Mouse (Mus musculus): ENCODE results near the gene Wars2.

The Wars2 gene

DNA sequence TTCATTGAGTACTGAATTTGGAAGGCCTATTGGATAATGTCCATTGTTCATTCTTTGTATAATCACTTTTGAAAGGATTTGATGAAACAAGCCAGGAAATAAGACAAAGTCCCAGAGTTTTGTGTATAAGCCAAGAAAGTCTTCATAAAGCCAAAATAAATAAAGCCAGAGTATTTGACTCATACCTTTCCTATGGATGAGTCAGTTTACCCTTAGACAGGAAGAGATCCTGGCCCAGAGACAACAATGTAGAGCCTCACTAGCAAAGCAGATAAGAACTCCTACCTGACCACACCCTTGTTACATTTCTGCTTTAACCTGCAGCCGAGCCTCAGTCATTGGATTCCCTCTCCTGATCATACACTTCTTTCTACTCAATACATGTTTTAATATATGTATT is 47.2 kb downstream of the Wars2 start:
- no peak for DNase-seq (ENCODE audit: low spot score)

DNA sequence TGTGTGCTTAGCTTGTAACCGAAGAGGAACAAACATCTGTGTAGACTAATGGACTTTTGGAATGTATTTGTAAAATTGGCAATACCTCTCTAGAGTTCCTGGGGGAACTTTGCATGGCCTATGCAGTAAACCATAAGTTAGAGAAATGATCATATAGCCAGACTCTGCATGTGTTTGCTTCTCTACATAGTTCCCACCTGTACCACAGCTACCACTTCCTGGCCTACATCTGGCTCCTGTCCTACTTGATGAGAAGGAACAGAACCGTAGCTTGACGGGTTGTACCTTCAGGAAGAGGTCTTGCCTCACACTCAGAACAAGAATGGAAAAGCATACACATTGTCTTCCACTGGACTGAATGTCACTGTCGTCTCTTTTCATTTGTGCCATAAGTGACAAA is 52.7 kb downstream of the Wars2 start:
- DNase-seq (ENCODE audit: low spot score), result no peak

DNA sequence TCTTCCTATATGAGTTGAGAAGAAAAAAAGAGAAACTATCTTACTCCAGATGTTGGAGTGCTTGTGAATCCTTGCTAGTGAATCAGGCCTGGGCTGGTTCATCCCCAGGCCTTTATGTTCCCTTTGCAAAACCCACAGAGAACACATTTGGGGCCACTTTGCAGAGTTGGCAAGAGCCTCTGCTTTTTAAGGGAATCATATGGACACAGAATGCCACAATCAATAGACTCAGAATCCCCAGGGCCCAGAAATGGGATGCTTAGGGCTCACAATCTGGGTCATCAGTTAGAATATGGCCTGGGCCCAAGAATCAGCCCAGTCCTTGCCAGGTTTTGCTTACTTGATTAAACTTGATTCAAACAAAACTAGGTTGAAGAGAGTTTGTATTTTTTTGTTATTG is 62.5 kb downstream of the Wars2 start:
- DNase-seq (ENCODE audit: low spot score), result peak; percentile 66

DNA sequence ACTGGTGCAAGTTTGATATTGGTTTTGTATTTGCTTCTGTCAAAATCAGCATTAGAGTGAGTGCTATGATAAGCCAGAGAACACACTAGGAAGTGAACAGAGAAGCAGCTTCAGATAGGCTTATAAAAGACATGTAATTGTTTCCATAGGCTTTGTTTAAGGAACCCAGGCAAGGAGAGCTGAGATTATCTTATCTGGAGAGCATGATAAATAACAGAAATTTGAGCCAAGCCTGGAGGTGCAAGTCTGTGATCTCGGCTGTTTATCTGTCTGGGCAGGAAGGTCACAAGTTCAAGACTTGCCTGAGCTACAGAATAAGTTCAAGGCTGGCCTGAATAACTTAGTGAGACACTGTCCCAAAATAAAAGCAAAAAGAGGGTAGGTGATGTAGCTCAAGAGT is 67.5 kb downstream of the Wars2 start:
- no peak for DNase-seq (ENCODE audit: low spot score)

DNA sequence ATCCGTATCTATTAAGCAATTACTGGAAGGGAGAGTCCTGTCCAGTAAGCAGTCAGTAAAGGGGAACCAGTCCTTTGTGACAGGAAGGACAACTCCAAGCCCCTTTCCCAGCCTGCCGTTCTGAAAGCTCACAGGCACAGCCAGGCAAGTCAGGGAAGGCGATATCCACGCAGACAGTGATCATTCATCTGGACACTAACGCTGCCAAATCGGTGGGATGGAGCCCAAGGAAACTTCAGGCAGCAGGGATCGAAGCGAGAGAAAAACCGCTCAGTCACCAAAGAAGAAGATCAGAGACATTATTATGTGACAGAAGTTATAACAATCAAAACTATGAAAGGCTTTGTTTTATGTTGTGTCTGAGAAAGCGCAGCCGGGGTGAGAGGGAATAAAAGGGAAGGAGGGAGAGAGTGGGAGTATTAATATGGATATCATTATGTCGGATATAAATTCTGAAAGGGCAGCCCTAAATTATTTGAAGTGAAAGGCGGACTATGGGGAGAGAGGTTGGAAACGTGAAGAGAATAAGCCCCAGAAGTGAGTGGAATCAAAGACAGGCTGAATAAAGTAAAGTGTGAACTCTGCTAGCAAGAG is 70.3 kb downstream of the Wars2 start:
- no peak for DNase-seq (ENCODE audit: low spot score)

DNA sequence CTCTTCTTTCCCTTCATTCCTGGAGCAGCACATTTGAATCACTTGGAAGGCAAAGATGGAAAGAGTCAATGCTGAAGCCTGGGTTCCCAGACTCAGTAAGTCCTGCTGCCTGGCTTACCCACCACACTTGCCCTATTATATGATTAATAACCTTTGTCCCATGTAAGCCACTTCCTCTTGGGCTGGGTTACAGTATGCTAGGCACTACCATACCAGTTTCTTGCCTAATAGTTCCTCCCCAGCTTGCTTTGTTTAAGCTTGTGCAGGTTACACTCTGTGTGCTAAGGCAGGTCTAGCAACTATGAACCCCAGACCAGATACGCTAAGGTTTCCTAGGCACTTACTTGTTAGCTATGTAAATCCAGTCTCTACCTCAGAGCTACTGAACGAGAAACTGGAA is 86.9 kb downstream of the Wars2 start:
- no peak for DNase-seq (ENCODE audit: low spot score)

DNA sequence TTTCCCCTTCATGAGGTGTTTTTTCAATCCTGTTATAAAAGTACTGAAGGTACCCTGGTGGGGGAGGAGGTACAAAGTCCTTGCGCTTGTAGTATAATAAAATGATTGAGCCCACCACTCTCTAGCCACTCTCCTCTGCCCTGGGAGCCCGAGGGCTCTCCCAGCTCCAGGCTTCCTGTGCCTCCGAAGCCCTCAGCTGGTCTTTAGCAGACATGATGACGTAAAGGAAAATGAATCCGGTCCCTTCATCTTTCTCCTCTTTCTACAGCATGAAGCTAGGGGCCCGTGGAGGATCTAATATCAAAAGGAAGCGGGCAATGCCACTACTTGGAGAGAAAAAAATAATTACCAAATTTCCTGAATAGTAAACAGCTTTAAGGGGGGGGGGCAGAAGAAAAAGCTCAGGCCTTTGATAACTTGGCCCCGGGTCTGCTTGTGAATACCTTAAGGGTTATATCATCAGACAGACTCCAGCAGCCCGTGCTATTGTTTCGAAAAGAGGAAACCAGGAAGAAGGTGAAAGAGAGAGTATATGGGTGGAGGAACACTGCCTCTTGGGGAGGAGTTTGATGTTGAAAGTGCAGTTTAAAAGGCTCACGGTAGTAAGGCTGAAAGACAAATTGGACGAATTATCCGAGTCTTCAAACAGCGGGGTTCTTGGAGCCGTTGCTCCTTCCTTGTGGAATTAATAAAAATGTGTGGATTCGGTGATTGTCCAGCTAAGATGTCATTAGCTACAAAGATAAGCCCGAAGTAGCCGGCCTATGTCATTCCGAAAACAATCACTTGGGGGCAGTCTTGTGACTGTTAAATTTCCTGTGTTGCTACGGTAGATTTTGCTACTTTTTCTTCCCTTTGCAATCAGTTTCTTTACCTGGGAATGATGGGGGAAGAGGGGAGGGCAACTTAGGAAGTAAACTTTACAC is 92.8 kb downstream of the Wars2 start:
- peak; percentile 80 for DNase-seq (ENCODE audit: low spot score)

DNA sequence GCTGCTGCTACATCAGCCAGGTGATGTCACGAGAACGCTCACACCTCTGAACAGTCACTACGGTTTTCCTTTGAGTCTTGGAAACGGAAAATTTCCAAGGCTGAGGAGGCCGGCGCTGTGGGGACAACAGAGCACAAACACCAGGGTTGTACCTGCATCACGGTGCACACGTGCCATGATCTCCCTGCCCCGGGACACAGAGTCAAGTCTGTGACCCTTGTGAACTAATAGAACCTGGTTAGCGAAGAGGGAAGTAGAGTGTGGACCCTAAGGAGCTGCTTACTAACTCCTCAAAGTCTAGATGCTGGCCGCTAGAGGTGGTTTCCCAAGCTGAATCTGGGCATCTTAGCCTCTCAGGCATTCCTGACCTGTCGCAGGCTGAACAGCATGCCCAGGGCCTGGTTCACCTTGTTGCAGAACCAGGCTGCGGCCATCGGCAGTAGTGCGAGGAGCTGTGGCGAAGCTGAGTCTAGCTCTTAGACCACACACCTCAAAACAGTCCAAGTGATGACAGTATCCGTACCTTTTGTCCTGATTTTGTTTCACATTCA is 93.5 kb downstream of the Wars2 start:
- DNase-seq (ENCODE audit: low spot score), result no peak

DNA sequence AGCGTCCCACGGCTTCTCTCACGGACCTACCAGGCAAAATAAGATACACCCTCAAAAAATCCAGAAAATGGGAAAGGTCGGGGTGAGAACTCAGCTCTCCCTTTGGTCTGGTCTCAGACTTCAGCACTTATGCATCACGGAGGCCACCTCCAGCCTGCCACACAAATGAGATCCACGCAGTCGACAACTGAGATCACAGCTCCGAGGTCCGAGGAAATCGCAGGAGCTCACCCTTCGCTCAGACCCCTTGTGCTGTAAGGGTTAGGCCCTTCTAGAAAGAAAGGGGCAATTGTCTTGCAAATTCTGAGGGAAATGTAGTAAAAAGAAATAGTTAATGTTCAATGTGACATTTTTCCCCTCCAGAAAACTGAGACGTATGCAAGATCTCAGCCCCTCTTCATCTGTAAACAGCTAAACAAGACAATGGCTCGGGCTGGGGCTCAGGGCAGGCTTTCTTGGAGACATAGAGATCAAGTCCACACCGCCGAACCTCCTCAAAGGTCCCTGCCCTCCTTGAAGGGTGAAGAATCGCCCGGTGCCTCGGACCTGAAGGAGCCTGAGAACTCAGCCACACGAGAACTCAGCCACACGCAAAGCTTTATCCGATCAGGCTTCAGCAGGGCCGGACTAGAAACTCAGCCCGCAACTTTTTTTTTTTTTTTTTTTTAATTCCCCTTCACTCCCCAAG is 94.4 kb downstream of the Wars2 start:
- DNase-seq (ENCODE audit: low spot score), result no peak

DNA sequence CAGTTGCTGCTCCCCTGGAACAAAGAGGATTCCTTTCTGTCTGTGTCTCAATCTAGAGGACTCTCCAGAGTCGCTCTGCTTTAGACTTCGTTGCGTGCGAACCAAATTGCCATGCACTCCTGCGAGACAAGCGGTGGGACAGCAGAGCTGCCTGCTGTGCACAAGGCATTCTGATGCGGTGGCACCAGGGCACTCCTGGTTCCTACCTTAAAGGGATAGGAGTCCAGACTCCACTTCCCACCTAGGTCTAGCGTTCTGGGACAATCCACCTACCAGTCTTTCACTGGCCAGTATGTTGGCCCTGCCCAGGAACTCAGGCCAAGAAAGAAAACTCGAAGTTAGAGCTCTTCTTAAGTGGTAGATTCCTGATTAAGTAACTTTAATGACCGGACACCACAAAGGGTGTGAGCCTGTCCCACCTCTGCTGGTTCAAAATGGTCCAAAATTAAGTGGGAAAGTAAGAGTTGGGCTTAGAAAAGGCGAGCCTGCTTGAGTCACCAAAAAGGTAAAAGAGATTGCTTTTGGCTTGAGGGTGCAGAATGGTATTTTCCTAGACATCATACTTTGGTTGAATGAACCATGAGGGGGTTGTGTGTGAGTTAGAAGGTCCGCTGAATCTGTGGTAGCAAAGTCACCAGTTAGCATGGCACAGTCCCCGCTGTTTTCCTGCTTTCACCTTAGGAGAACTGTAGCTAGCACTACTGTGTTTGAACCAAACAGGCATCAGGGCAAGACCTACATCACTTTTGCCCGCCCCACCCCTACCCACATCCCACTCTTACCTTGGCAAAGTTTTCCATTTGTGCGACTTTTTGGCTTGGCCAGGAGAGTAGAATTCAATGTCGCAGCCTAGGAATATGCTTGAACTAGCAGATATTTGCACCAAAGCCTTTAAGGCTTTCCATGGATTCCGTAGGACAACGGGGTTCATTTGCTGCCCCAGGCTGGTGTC is 95.2 kb downstream of the Wars2 start:
- no peak for DNase-seq (ENCODE audit: low spot score)

DNA sequence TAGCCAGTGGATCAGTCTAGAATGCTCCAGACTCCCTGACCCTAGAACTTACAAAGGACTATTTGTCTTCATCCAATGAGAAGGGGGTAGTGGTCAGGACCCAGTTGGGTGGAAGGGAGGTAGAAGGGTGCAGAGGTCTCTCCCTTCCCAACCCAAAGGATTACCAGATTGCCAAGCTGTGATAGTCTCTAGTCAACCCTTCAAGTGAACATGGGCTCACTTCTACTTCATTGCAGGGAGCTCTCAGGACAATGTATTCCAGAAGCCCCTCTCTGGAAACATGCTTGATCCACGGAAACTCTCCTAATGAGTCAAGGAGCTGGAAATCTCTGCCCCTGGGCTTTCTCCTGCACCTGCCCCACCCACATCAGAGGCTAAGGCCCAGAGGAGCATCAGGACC is 97.8 kb downstream of the Wars2 start:
- DNase-seq (ENCODE audit: low spot score), result no peak

DNA sequence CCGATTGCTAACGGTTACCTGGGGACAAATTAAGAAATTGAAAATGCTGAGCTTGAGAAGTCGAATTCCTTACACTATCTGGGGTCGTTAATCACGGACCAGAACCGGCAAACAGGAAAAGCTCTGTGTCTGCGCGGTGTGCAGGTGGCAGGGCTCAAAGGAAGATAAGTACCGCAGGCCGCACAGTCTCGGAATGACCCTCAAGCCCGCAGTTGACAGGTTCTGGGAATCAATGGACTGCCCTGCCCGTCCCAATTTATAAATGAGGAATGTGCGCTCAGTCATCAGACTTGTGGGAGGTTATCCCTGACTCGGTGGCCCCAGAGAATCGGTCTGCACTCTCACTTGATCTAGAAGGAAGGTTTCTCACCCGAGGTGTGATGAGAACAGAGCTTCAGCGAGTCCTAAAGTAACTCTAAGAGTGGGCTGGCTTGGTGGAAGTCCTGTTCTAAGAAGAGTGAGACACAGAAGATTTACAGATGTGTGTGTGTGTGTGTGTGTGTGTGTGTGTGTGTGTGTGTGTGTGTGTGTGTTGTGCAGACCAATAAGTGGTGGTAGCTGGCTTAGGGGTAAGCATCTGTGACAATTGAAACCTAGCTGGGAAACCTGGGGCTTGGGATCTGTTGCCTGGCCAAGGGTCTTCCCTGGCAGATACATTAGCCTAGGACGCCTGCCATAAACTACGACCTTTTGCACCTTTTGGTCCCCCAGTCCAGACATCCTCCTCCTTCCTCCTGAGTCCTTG is 98.6 kb downstream of the Wars2 start:
- no peak for DNase-seq (ENCODE audit: low spot score)

DNA sequence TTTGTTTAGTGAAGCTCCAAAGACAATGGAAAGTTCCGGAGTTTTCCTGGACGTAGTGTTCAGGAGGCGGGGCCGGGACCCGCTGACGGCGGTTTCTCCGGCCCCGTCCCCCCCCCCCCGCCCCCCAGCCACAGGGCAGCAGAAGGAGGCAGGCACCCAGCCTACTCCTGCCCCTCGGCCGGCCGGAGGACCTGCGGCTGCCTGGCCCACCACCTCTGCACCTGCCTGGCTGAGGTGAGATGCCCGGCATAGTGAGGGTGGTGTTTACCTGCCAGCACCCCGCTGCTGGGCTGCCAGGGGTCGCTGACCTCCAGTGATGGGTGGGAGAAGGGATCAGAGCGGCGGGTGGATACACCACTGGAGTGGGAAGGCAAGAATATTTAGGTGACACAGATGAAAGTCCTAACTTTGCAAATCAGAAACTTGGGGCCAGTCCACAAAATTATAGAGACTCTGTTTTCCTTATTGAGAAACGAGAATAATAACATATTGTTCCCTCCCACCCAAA is 99.4 kb downstream of the Wars2 start, which contains the start of gene Tbx15:
Tbx15 (plus strand) TSS at position 169 of the 508 bp plus-strand sequence.
- no peak for DNase-seq (ENCODE audit: low spot score)

DNA sequence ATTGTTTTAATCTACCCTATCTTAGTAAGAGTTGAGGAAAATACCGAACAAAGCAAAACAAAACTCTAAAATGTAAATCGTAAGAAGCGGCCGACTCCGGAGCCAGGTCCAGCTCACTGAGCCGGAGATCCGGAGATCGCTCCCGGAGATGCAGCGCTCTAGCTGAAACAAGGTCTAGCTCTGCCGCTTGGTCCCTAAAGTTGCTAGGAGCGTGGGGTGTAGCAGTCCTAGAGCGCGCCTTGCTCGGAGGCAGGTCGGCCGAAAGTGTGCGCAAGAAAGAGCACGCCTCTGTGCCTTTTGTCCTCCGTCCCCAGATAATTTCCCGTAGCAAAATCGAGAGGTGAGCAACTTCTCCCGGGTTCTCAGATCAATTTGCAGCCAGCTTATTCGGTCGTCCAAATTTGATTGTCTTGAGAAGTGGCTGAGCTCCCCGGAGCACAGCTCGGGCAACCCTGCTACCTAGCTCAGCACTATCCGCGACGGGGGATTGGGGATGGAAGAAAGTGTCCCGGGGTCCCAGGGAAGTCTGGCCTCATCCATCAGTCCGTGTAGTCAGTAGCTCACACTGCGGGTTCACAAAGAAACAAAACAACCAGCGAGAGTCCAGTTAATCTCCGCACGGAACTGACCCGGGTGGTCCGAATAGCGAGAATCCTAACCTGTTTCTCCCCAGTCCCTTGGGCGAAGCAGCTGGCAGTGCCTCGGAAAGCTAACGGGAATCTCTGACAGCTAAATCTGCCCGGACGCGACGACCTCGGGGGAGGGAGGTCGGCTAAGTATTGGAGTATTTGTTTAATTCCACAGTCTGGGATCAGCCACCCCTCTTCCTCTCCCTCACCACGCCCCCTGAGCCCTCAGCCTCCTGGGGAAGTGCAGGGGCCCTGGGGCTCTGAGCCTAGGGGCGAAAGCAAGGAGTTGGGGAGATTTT is 100.2 kb downstream of the Wars2 start:
- DNase-seq (ENCODE audit: low spot score), result no peak

DNA sequence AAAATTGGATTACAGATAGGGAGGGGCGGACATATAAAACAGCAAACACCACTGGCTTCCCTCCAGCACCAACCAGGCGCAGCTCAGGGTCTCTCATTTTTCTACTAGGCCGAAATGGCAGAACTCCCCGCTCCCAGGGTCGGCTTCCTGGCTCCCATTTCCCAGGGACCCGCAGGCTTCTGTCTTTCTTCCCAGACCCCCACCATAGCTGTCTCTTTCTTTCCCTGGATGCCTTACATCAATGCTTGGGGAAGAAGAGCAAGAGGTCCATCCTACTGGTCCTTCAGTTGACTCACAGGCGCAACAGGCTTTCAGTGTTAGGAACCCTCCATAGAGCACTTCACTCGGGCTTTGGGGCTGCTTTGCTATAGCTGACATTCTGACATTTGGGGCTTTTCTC is 101.6 kb downstream of the Wars2 start:
- DNase-seq (ENCODE audit: low spot score), result no peak

DNA sequence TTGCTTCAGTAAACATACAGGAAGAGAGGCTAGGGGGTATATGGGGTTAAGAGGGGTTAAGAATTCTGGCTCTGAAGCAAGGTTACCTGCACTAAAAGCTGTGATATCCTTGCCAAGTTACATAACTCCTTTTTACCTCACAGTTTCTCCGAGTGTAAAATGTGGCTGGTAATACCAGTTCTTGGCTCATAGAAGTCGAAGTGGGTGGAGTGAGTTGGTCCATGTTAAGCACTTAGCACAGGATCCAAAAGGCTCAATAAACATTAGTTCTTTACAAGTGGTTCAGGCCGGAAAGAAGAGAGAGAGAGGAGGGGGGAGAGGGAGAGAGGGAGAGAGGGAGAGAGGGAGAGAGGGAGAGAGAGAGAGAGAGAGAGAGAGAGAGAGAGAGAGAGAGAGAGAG is 104.5 kb downstream of the Wars2 start:
- no peak for DNase-seq (ENCODE audit: low spot score)

DNA sequence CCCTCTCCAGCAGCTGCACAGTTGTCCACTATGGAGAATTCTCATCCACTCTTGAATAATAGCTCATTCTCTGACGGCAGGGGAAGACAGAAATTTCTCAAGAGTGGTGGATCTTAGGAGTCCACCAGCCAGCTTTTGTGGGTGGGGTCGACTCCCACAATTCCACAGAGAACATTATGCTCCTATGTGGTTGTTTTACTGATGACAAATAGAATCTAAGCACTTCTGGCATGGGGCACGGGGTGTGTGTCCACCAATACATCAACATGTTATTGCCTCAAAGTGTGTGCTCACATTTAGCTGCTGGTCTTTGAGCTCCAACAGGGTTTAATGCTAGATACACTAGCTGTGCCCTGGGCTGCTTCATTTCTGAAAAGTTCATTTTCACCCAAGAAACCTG is 105.8 kb downstream of the Wars2 start:
- DNase-seq (ENCODE audit: low spot score), result no peak

DNA sequence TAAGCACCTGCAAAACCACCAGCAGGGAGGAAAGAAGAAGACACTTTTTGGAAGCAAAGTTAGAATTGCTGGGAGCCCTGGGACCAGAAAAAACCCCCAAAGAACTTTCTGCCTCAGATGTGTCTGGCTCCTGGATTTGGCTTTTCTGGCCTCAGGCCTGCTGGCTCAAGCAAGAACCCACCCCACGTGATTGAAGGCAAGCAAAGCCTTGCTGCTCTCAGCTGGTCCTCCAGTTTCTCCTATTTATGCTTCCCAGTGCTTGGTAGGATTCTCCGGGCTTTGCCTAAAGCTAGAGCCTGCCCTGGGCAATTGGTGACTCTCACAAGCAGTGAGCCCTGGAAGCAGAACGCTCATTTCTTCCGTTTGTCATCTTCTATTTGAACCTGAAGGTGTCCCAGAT is 106.7 kb downstream of the Wars2 start:
- no peak for DNase-seq (ENCODE audit: low spot score)

DNA sequence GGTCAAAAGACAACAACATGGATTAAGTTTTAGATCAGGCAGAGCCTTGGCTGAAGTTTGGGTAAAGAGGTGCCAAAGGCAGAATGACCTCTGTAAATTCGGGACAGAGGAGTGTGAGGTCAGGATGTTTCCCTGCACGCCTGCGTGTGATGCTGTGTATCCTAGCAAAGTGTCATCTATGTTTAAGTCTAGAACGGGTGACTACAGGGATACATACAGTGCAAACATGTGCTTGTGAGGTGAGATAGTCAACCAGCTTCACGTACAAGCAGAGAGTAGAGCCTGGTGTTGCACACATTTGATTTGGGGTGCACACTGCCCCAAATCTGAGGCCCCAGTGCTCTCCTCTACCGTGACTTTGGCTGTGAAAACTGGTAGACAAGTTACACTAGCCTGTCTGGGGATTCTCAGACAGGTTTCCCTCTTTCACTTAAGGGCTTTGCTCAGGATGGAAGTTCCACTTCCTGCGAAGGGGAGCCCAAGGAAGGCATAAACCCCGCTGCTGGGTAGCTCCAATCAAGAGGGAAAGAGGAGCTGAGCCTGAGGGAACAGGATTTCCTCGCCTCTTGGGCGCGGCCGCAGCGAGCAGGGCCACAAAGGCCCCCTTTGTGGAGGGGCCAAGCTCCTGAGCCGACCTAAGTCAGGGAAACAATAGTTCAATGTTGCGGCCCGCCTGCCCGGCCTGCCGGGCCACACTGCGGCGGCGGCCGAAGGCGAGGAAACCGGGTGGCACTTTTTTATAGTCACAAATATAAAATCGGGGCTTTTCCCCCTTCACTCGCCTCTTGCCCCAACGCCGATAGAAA is 107.3 kb downstream of the Wars2 start:
- no peak for DNase-seq (ENCODE audit: low spot score)
